Mouse (Mus musculus) erythroid progenitor cell, adult 5-6 weeks (primary cell): ENCODE measurements around the gene Gm17364. TPM values are rescaled to one million over a fixed set of nuclear protein-coding genes. Genes with fewer than 3 reads are reported as not detected.
"Not testable (repeated sequence)": the region's sequence is repeated elsewhere in the genome, so short reads cannot be mapped to it uniquely, and the experiment has no call there.

ENCODE experiments used
- ATAC-seq: replicated peaks from 2 replicates; pipeline ENCODE4 v1.8.0; 2016; ENCODE audit warnings: moderate number of reproducible peaks, mild to moderate bottlenecking, moderate TSS enrichment, inconsistent platforms; ENCODE audit not compliant: poor library complexity, low FRiP score, severe bottlenecking
- total RNA-seq, 2 experiments: library from RNA; stranded (forward) in 1 of 2; stranded (reverse) in 1 of 2; fragments of 150-400 nt in 1 of 2; fragments of 186-747, 209-891 nt in 1 of 2; gene quantifications; 2 replicates each; pipeline versions ENCODE4 v1.2.3 to v1.2.4; 2015 to 2017; ENCODE audit warnings: low replicate concordance in 2 of 2

The Gm17364 gene
- not detected in 2 replicates for total RNA-seq (2015; ENCODE audit: low replicate concordance)
- not detected in 2 replicates for total RNA-seq (2017; ENCODE audit: low replicate concordance)

GRCm38 (mm10) chr13:41273927-41274650 is at the start of gene Gm17364:
Gm17364 (minus strand) TSS chr13:41273977.
- ATAC-seq, result no peak

- no peak for ATAC-seq
These were observed 47.7 kb upstream of the Gm17364 start for GRCm38 (mm10) chr13:41321433-41321832.

GRCm38 (mm10) chr13:41320749-41321148 is 47.0 kb upstream of the Gm17364 start:
- ATAC-seq, result no peak

GRCm38 (mm10) chr13:41302716-41303115 is 28.9 kb upstream of the Gm17364 start:
- ATAC-seq, result no peak

GRCm38 (mm10) chr13:41300037-41300436 is 26.3 kb upstream of the Gm17364 start:
- no peak for ATAC-seq

GRCm38 (mm10) chr13:41298996-41299395 is 25.2 kb upstream of the Gm17364 start:
- no peak for ATAC-seq

GRCm38 (mm10) chr13:41298533-41298932 is 24.8 kb upstream of the Gm17364 start:
- no peak for ATAC-seq

GRCm38 (mm10) chr13:41296396-41296795 is 22.6 kb upstream of the Gm17364 start:
- ATAC-seq, result no peak

GRCm38 (mm10) chr13:41295886-41296285 is 22.1 kb upstream of the Gm17364 start:
- no peak for ATAC-seq

GRCm38 (mm10) chr13:41293595-41293994 is 19.8 kb upstream of the Gm17364 start:
- no peak for ATAC-seq

- no peak for ATAC-seq
These were observed 17.7 kb upstream of the Gm17364 start for GRCm38 (mm10) chr13:41291466-41291974.

- no peak for ATAC-seq
These were observed 12.5 kb upstream of the Gm17364 start for GRCm38 (mm10) chr13:41286285-41286684.

- no peak for ATAC-seq
These were observed 11.7 kb upstream of the Gm17364 start for GRCm38 (mm10) chr13:41285448-41285847.

- ATAC-seq, result no peak
These were observed 9.5 kb upstream of the Gm17364 start for GRCm38 (mm10) chr13:41283256-41283655.

GRCm38 (mm10) chr13:41280696-41281095 is 6.9 kb upstream of the Gm17364 start:
- no peak for ATAC-seq

- ATAC-seq, result no peak
These were observed 5.9 kb downstream of the Gm17364 start for GRCm38 (mm10) chr13:41267827-41268408.

GRCm38 (mm10) chr13:41263304-41264006 is 10.3 kb downstream of the Gm17364 start:
- ATAC-seq, result no peak

- ATAC-seq, result not testable (repeated sequence)
These were observed 12.2 kb downstream of the Gm17364 start for GRCm38 (mm10) chr13:41261617-41262016.

GRCm38 (mm10) chr13:41257851-41258250 is 15.9 kb downstream of the Gm17364 start:
- no peak for ATAC-seq

GRCm38 (mm10) chr13:41256962-41257361 is 16.8 kb downstream of the Gm17364 start:
- ATAC-seq, result no peak

GRCm38 (mm10) chr13:41256126-41256525 is 17.7 kb downstream of the Gm17364 start:
- ATAC-seq, result no peak
